Mouse (Mus musculus) 3T3-L1 (cell line): Measurements from ENCODE around the gene Nup214.

Experiments
- DNase-seq: peaks from one replicate; pipeline ENCODE4 v3.0.0-alpha.2; 2015; ENCODE audit warnings: low read depth, low spot score

Gene Nup214

GRCm38 (mm10) chr2:32068811-32069607 lies 94.8 kb downstream of the Nup214 start:
- no peak for DNase-seq

GRCm38 (mm10) chr2:32070747-32071146 lies 96.5 kb downstream of the Nup214 start:
- DNase-seq = no peak

GRCm38 (mm10) chr2:32074404-32074803 lies 100.2 kb downstream of the Nup214 start:
- no peak for DNase-seq

- no peak for DNase-seq
These were observed 101.1 kb downstream of the Nup214 start for GRCm38 (mm10) chr2:32075368-32075767.

- DNase-seq = no peak
These were observed 103.5 kb downstream of the Nup214 start for GRCm38 (mm10) chr2:32077744-32078143.

- no peak for DNase-seq
These were observed 104.3 kb downstream of the Nup214 start for GRCm38 (mm10) chr2:32078522-32078921.

GRCm38 (mm10) chr2:32079191-32079725 lies 105.0 kb downstream of the Nup214 start:
- no peak for DNase-seq

- no peak for DNase-seq
These were observed 106.4 kb downstream of the Nup214 start for GRCm38 (mm10) chr2:32080681-32081080.

- no peak for DNase-seq
These were observed 107.2 kb downstream of the Nup214 start for GRCm38 (mm10) chr2:32081296-32081929.

- DNase-seq = no peak
These were observed 108.0 kb downstream of the Nup214 start for GRCm38 (mm10) chr2:32082229-32082628.

GRCm38 (mm10) chr2:32083159-32084011 lies 109.1 kb downstream of the Nup214 start:
- DNase-seq = no peak

GRCm38 (mm10) chr2:32084111-32084871 lies 110.1 kb downstream of the Nup214 start, which contains the start of gene Fam78a:
TSS of gene Fam78a (minus strand) at chr2:32084857.
- DNase-seq = no peak

GRCm38 (mm10) chr2:32084872-32085199 lies 110.6 kb downstream of the Nup214 start:
- DNase-seq = no peak

GRCm38 (mm10) chr2:32085231-32085630 lies 111.0 kb downstream of the Nup214 start:
- DNase-seq = no peak

GRCm38 (mm10) chr2:32087606-32088005 lies 113.4 kb downstream of the Nup214 start:
- DNase-seq = no peak

GRCm38 (mm10) chr2:32088372-32088981 lies 114.2 kb downstream of the Nup214 start:
- no peak for DNase-seq

- DNase-seq = peak; percentile 18
These were observed 115.4 kb downstream of the Nup214 start for GRCm38 (mm10) chr2:32089606-32090005.

- no peak for DNase-seq
These were observed 115.9 kb downstream of the Nup214 start for GRCm38 (mm10) chr2:32090145-32090544.

GRCm38 (mm10) chr2:32091956-32092355 lies 117.7 kb downstream of the Nup214 start:
- no peak for DNase-seq

GRCm38 (mm10) chr2:32094001-32094707 lies 119.9 kb downstream of the Nup214 start:
- no peak for DNase-seq
